Mouse (Mus musculus) pancreas, adult 10 weeks (tissue): ENCODE measurements around the gene Dnaja4. TPM values are rescaled to one million over a fixed set of nuclear protein-coding genes. Genes with fewer than 3 reads are reported as not detected.

ENCODE experiments used
- polyA plus RNA-seq: library from polyadenylated mRNA; stranded (reverse); fragments of 350-450 nt; fragmentation: Illumina TruSeq; extraction: RNeasy Lipid Tissue Mini Kit (QIAGEN cat#74804); gene quantifications from one replicate; pipeline ENCODE4 v1.2.3, GENCODE M21; 2015; ENCODE audit warnings: low read depth, low replicate concordance; ENCODE audit not compliant: insufficient read depth

The Dnaja4 gene
- polyA plus RNA-seq, result 6.0 TPM

DNA sequence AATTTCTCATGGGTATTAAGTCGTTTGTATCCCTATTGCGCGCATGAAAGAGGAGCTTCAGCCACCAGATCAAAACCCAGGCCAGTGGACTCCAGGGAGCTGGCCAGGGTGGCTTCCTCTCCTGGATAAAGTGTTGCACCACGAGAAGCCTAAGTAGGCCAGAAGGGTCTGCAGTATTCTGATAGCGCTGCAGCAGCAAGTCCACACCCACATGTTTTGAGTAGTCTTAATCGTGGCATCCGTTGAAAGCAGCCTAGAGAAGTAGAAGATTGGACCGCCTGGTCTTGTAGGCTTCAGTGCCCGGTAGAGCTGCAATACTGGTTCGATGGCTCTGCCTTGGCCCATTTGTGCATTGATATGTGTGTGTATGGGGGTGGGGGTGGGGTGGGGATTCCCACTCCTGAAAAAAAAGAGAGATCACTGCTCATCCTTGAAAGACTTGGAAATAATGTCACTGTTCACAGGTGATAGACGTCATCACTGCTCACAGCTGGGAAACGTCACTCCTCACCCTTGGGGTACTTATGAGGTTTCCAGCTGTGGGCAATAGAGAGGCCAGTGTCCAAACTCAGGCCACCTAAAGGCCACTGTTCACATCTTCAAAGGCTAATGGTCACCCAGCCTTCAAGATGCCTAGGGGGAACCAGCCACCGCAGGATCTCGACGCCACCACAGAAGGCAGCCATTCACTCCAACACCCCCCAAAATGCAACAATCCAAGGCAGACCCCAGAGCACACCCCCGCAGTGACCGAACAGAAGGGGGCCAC lies at the start of gene Dnaja4:
Gene Dnaja4 (plus strand): TSS at position 556 of the 769 bp plus-strand sequence.

DNA sequence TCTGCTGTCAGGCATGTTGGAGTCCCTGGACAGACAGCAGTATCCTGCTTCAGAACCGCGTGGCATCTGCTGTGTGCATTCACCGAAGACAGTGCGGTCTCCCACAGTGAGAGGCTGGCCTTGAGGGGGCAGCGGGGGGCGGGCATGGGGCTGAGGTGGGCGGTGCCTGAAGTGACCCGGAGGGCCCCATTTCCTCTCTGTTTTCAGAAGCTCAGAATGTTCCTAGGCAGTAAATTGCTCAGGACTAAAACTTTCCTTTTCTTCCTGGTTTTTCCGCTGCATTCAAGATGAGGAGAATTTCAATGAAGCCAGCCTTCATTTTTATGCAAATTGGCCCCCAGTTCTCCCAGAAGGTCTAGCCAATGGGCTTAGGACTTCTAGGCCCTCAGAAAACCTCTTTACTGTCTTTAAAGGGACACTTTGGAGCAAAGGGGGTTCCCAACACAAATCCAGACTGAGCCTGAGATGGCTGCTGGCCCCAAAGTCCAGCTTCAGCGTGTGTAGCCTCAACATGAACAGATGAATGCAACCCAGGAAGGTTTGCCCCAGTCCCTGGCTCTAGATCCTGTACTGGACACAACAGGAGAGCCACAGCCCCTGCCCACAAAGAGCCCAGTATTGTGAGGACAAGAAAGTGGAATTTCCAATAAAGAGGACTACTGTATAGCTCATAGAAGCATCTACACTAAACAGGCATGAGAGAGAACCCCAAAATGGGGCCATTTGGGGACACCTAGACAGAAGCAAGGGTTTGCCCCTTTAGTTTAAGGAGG lies 36.9 kb upstream of the Dnaja4 start, which contains the start of gene Acsbg1:
Gene Acsbg1 (minus strand): TSS at position 266 of the 773 bp plus-strand sequence.

DNA sequence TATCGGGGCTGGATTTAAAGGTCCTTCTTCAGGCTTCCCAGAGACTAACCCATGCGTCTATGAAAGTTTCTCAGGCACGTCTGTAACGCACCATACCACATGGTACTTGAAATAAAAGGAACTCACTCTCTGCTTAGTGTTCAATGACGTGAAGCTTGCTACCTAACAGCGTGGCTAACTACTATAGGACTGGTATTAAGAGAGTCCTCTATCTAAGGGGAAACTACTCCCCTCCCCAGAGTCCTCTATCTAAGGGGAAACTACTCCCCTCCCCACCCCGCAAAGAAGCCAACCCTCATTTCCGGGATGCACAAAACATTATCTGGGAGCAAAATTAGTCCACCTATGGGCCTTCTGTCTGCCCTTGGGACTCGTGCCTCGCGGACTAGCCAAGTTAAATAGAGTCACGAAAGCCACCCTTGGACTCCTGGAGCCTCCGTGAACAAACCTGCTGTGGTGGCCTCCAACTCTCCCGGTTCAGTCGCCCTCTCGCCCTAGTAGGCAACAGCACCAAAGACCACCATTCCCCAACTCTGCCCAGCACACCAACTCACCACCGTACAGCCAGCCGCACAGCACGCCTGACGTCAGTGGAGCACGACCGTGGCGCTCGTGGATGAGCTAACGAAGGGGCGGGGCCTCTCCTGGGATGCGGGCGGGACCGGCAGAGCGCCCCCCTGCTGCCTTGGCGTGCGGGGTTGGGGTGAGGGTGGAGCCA lies 35.4 kb downstream of the Dnaja4 start, which contains the start of gene Wdr61:
Gene Wdr61 (minus strand): TSS at position 599 of the 718 bp plus-strand sequence.

DNA sequence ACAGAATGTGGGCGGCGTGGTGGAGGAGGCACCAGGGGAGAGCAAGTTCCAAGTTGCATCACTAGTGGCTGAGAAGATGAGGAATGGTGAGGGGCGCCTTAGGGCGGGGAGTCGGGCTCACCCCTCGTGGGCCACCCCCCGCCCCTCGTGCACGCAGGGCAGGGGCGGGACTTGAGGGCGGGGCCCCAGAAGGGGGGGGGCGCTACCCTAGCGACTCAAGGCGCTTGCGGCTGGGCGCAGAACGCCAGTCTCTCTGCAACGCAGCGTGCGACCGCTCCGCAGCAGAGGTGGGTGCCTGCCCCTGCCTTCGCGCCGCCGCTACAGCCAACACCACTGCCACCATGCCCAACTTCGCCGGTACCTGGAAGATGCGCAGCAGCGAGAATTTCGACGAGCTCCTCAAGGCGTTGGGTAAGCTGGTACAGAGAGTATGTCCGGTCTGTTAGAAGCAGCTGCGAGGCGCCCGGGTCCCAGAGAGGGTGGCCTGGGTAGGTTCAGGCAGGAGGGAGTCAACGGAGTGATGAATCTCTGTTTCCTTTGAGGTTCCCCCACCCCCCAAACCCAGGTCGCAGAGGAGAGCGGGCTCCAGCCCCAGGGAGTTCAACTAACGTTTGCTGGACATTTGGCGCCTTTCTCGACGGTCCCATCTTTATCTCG lies 66.0 kb downstream of the Dnaja4 start, which contains the start of gene Crabp1:
Gene Crabp1 (plus strand): TSS at position 188 of the 657 bp plus-strand sequence.

Other genes with a start within 250 kb of the Dnaja4 start
- 8.7 TPM for gene Dmxl2, start 197.2 kb upstream of the Dnaja4 start, polyA plus RNA-seq
- gene Sh2d7, start 159.9 kb upstream of the Dnaja4 start, polyA plus RNA-seq, result not detected
- 5.3 TPM for gene Cib2, start 138.7 kb upstream of the Dnaja4 start, polyA plus RNA-seq
- gene Idh3a, start 112.5 kb upstream of the Dnaja4 start, polyA plus RNA-seq, result 7.2 TPM
- gene Acsbg1, start 37.0 kb upstream of the Dnaja4 start, polyA plus RNA-seq, result 0.28 TPM
- 10.9 TPM for gene Wdr61, start 35.6 kb downstream of the Dnaja4 start, polyA plus RNA-seq
- not detected for gene Crabp1, start 65.9 kb downstream of the Dnaja4 start, polyA plus RNA-seq
- 6.3 TPM for gene Ireb2, start 164.9 kb downstream of the Dnaja4 start, polyA plus RNA-seq
- gene Hykk, start 218.4 kb downstream of the Dnaja4 start, polyA plus RNA-seq, result 0.72 TPM